Mouse (Mus musculus) embryo, embryonic 9.5 days (tissue): Measurements from ENCODE around the gene Klrb1a.
A peak's percentile ranks its signal among the peaks of the same experiment; 100 is the strongest.
"Not testable (repeated sequence)": the region's sequence is repeated elsewhere in the genome, so short reads cannot be mapped to it uniquely, and the experiment has no call there.

ENCODE experiments used
- DNase-seq: peaks from one replicate; pipeline ENCODE4 v3.0.0-alpha.2; 2017; ENCODE audit errors: extremely low spot score

Gene Klrb1a

GRCm38 (mm10) chr6:128623433-128623832 lies at the start of gene Klrb1a:
Gene Klrb1a (minus strand): TSS chr6:128623533.
- not testable (repeated sequence) for DNase-seq

- no peak for DNase-seq
Observed at GRCm38 (mm10) chr6:128669936-128670335, 46.6 kb upstream of the Klrb1a start.

- no peak for DNase-seq
Observed at GRCm38 (mm10) chr6:128662206-128662605, 38.9 kb upstream of the Klrb1a start, which contains the start of gene Clec2h. Gene Clec2h (plus strand): TSS chr6:128662385.

GRCm38 (mm10) chr6:128661249-128661648 lies 37.9 kb upstream of the Klrb1a start:
- no peak for DNase-seq

GRCm38 (mm10) chr6:128652938-128653337 lies 29.6 kb upstream of the Klrb1a start:
- no peak for DNase-seq

- DNase-seq: not testable (repeated sequence)
Observed at GRCm38 (mm10) chr6:128650827-128651226, 27.5 kb upstream of the Klrb1a start.

GRCm38 (mm10) chr6:128650187-128650586 lies 26.9 kb upstream of the Klrb1a start:
- DNase-seq: no peak

- no peak for DNase-seq
Observed at GRCm38 (mm10) chr6:128649681-128650080, 26.3 kb upstream of the Klrb1a start.

GRCm38 (mm10) chr6:128645708-128646107 lies 22.4 kb upstream of the Klrb1a start:
- not testable (repeated sequence) for DNase-seq

GRCm38 (mm10) chr6:128644694-128645093 lies 21.4 kb upstream of the Klrb1a start:
- not testable (repeated sequence) for DNase-seq

- DNase-seq: no peak
Observed at GRCm38 (mm10) chr6:128643999-128644398, 20.7 kb upstream of the Klrb1a start.

GRCm38 (mm10) chr6:128641116-128641716 lies 17.9 kb upstream of the Klrb1a start:
- no peak for DNase-seq

GRCm38 (mm10) chr6:128640673-128641072 lies 17.3 kb upstream of the Klrb1a start:
- no peak for DNase-seq

GRCm38 (mm10) chr6:128630912-128631905 lies 7.9 kb upstream of the Klrb1a start:
- DNase-seq: not testable (repeated sequence)

- peak; percentile 67 for DNase-seq
Observed at GRCm38 (mm10) chr6:128629771-128630739, 6.7 kb upstream of the Klrb1a start.

GRCm38 (mm10) chr6:128625246-128625645 lies 1.9 kb upstream of the Klrb1a start:
- not testable (repeated sequence) for DNase-seq

GRCm38 (mm10) chr6:128624425-128624824 lies 1.1 kb upstream of the Klrb1a start:
- DNase-seq: no peak

- no peak for DNase-seq
Observed at GRCm38 (mm10) chr6:128622733-128623132, 600 bp downstream of the Klrb1a start.

- no peak for DNase-seq
Observed at GRCm38 (mm10) chr6:128606350-128606749, 17.0 kb downstream of the Klrb1a start.

- DNase-seq: no peak
Observed at GRCm38 (mm10) chr6:128604512-128604911, 18.8 kb downstream of the Klrb1a start.

- no peak for DNase-seq
Observed at GRCm38 (mm10) chr6:128602463-128603201, 20.7 kb downstream of the Klrb1a start.
